Mouse (Mus musculus): Measurements from ENCODE around the gene Serac1.

The Serac1 gene

DNA sequence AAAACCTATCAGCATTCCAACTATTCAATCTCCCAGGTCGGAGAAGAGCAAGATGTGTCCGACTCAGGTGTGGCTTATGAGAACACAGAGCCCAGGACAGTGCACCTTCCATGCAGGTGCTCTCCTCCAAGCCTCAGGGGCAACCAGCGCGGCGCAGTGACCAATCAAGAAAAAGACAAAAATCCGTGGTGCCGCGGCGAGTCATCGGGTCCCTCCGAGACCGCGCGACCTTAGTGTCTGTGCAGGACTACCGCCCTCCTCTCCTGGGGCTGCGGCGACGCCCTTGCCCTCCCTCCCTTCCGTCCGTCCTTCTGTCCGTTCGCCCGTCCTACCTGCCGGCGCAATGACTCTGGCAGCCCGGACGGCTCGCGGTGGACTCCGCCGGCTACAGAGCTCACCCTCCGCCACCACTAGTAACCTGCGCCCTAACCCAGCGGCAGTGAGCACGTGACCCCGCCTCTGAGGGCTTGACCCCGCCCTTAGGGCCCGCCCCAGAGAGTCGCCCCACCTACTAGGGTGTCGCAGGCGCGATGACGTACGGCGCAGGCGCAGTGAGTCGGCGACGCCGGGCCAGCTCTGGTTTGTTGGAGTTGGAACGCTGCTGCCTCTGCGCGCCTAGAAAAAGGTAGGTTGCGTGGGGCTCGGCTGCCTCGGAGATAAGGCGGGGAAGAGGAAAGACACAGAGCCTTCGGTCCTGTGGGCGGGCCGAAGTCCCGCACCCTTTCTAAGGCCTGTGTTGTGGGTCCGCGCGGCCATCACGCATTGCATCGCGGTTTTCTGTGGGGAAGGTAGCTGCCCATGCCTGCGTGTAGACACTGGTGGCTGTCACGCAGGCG, at the start of gene Serac1, which contains the start of gene Gtf2h5:
Gene Serac1, minus strand, starts transcription at position 455 of the 836 bp plus-strand sequence.
Gene Gtf2h5, plus strand, starts transcription at position 500 of the 836 bp plus-strand sequence.
- peak; percentile 98 for DNase-seq

DNA sequence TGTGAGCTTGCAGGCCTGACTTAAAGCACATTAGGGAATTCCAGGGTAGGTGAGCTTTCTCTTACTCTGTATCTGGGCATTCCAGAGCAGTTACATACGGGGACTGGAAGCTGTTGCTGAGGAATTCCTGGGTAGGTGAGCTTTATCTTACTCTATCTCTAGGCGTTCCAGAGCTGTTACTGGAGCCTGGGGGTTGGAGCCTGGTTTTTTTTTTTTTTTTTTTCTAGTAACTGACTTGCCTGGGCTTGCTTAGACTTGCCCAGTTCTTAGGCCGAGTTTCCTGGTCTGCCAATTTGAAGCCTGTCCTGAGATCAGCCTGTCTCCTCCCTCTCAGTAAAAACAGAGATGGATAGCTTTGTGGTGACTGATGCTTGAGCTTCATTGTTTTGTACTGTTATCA, 48.5 kb upstream of the Serac1 start:
- DNase-seq = no peak

DNA sequence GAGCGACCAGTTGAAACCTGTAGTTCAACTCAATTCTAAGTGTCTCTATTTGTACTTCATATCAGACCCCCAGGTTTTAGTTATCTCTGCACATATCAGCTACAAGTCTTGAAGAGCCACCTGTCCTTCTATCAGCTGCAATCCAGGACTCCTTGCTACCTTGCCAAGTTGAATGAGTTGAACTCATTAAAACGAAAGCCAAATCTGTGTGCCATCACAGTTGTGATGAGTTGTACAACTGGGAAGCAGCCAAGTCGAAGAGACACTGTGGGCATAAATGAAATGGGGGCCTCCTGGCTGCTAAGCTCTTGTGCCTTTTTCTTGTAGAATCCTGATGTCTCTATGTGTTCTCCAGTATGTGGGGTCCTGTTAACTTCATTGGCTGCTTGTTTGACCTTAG, 45.9 kb upstream of the Serac1 start:
- DNase-seq = no peak

DNA sequence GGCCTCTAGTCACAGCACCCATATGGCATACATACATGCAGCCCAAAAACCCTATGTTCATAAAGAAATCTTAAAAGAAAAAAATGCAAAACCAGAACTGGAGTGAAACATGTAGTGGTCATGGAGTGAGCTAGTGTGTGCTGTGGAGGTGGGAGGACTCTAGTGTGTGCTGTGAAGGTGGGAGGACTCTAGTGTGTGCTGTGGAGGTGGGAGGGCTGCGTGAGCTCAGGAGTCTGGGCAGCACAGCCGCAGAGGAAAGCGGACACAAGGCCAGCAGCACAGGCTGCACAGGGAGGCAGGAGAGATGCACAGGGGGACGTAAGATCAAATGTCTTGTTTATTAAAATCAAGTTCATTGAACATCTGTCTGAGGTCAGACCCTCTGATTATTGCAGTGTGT, 44.2 kb upstream of the Serac1 start:
- DNase-seq = no peak

DNA sequence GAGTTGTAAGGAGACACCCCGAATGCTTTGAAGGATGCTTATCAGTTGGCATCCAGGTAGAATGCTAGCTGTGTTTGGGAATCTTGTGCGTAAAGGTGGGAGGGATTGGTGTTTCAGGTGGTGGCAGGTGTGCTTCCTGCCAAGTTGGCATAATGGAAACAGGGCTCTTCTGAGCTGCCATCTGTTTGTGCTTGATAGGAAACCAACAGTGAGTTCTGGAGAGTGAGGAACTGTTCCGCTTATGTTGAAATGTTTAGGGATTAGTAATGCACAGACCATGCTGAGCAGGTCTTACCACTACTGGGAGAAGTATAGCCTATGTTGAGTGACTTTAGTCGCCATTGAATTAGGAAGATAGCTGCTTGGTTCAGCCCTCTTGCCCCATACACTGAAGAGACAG, 39.3 kb upstream of the Serac1 start:
- DNase-seq = no peak

DNA sequence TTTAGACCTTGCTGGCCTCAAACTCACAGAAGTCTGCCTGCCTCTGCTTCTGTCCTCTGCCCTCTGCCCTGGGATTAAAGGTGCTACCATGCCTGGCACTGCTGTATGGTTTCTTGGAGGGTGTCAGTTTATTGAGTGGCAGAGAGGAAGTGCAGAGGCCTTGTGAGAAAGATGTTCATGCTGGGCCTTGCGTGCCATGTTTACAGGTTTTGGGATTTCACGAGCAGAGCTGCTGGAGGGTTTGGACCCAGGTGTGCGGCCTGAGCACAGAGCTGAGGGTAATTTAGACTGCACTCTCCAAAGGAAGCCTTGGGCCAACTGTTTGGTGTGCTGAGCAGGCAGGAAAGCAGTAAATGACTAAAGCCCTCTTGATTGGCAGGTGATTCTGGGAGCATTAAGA, 38.4 kb upstream of the Serac1 start:
- DNase-seq = no peak

DNA sequence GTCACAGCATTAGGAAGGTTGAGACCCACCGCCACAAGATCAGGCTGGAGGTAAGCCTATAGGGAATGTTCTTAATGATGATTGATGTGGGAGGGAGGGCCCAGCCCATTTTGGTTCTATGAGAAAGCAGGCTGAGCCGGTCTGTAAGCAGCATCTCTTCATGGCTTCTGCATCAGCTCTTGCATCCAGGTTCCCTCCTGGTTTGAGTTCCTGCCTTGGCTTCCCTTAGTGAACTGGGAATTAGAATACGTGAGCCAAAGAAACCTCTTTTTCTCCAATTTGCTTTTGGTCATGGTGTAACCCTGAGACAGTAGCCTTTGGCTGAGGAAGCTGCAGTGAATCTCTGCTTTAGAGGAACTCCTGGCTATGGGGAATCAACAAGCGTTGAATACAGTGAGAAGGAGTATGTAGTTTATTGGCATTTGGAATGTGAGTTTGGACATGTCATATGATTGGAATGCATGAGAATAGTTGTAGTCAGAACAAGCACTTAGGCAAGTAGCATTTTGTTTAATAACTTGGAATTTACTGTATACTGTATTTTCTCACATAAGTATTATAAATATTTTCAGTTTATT, 37.7 kb upstream of the Serac1 start:
- no peak for DNase-seq

DNA sequence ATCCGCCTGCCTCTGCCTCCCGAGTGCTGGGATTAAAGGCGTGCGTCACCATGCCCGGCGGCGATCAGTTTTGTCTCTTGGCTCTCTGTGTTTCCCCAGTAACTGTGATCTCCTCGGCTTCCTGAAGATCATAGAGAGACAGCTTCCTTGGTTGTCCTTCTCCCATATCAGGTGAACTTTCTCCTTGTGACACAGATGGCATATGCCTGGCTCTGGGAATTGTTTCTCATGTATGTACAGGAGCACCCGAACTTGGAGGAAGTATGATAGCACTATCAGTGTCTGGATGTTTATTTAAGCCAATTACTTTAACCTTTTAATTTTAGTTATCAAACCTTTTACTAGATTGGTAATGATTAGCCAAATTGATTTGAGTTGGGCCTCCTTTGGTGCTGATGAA, 35.5 kb upstream of the Serac1 start:
- no peak for DNase-seq

DNA sequence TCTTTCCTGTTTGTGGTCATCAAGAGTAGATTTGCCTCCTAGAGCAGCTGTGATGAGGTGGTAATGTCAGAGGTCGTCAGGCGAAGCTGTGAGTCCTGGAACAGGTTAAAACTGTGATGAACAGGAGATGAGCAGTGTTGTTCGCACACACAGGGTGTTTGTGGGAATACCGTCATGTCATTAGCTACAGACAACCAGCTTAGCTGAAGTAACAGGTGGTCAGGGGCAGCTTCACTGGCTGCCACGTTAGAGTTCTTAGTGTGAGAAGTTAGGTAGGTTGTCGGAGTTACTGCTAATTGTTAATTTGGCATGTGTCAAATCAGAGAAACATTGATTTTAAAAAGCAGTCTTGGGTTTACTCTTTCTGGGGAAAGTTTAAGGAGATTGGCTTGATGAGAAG, 34.1 kb upstream of the Serac1 start:
- no peak for DNase-seq

DNA sequence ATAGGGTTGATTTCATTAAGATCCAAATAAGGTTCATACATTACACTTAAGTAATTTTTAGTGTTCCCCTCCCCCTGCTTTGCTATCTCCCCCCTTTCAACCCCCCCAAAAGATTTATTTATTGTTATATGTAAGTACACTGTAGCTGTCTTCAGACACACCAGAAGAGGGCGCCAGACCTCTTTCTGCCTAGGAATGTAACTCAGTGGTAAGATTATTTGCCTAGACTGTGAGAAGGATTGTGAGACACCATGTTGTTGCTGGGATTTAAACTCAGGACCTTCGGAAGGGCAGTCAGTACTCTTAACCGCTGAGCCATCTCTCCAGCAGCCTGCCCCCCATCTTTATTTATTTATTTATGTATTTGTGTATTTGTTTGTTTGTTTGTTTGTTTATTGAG, 31.4 kb upstream of the Serac1 start:
- DNase-seq = no peak

DNA sequence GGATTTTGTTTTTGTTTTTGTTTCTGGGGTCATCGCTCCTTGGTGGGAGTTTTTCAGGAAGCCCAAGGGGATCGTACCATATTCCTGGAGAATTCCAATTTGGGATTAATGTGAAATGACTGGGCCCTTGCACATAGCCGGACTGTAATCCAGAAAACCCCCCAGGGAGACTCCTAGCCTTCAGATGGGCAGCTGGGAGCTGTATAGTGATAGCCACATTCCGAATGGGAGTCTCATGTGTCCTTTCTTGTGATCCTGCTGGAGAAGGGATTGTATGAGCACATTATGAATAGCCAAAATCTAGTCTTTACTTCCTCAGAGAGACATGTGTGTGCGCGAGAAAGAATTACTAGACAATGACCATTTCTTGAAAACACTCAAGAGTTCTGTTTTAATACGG, 28.6 kb upstream of the Serac1 start:
- no peak for DNase-seq

DNA sequence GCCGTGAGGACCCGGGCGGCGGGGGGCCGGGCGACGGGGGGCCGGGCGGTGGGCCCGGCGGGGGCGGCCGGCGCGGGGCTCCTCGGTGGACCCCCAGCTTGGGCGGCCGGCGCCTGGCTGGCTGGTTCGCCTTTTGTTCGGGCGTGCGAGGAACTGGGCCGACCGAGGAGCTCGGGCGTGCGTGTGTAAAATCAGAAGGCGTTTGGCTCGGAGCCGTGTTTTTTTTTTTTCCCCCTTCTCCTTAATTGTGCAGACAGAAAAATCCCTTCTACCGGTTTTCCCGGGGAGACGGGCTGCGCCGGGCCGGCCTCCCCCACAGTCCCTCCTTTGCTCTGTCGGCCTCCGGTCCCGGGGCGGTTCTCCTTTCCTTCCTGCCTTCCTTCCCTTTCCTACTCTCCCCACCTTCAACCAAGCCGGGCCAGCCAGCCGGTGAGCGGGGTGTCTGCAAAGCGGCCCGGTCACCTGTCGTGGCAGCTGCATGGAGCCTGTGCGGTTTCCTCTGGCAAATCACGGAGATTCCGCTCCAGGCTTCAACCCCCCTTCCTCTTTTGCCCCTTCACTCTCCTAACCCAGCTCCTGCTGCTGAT, 27.6 kb upstream of the Serac1 start:
- DNase-seq = peak; percentile 58 to 62

DNA sequence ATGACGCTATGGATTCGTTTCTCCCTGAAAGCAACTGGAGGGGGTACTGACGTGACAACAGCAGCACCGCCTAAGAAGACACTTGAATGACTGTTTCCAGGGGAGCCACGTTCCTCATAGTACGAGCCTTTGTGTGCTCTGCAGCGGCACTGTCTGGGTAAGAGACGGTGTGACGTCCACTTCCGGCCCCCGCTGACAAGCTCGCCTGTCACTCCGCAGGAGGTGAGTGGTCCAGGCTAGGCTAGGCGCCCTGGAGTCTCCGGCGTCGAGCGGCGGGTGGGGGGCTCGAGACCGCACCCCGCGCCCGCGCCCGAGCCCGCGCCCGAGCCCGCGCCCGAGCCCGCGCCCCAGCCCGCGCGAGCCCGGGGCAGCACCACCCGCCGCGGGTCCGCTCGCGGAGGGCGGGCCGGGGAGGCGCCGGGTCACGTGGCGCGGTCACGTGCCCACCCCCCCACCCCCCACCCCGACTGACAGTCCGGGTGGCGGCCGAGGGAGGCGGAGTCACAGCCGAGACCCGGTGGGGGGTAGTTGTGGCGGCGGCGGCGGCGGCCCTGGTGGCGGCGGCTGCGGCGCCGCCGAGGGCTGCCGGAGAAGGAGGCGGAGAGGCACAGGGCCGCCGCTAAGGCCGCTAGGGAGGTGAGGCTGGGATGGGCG, 26.9 kb upstream of the Serac1 start, which contains the start of gene Tulp4:
Gene Tulp4, plus strand, starts transcription at position 77 of the 654 bp plus-strand sequence.
- DNase-seq = peak; percentile 87 to 92

DNA sequence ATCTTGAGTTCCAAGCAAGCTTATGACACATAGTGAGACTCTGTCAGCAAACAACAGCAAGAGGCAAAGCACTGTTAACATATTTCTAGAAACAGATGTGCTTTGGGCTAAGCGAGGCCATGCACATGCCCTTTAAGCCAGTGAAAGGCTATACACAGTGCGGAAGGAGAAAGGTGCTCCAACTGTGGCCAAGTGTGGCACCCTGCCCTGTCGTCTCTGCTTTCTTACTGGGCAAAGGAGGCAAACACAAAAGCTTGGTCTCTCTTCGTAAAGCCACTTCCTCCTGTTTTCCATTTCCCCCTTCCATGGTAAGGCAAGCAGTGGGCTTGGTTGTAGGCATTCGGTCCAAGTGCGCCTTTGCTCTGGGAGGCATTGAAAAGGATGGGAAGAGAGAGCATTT, 24.0 kb upstream of the Serac1 start:
- DNase-seq = no peak

DNA sequence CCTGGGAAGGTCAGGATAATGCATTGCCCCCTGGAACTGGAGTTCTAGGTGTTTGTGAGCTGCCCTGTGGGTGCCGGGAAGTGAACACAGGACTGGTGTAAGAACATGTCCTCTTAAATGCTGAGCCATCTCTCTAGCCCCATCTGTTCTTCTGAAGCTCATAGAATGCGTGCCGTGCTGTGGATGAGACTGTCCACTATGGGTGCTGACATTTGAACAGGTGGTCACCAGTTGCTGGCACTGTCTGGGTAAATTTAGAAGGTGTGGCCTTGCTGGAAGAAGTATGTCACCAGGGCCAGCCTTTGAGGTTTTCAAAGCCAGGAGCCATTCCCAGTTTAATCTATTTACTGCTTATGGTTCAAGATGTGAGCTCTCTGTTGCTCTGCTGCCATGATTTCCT, 22.7 kb upstream of the Serac1 start:
- no peak for DNase-seq

DNA sequence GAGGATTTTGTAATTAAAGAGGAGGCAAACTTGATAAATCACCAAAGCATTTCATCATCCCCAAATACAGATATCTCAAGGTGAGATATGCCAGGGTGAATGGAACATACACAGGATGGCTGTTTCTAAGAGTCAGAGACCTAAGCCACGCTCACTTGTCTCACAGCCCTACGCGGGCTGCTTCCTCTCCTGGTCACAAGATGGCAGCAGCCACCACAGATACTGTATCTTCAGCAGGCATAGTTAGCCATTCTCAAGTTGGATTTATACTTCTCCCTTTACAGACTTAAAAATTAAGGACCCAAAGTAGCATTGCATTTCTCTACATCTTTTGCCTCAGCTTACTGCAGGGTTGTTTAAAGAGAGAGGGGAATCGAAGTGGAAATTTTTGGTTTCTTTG, 18.3 kb upstream of the Serac1 start:
- peak; percentile 45 to 67 for DNase-seq

DNA sequence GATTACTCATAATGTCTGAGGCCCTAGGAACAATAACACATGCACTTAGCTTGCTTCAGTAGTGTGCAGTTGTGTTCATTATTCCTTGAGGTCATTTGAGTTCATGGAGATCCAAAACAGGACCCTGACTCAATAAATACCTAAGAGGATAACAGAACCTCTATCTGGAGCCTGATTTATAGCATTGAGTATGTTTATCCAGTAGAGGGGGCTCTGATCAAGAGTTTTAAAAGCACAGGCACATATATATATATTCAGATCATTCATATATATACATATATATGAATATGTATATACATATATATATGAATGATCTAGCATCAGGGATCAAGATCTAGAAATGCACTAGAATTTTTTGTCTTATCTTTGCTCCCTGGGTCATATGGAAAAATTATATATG, 16.0 kb upstream of the Serac1 start:
- DNase-seq = no peak

DNA sequence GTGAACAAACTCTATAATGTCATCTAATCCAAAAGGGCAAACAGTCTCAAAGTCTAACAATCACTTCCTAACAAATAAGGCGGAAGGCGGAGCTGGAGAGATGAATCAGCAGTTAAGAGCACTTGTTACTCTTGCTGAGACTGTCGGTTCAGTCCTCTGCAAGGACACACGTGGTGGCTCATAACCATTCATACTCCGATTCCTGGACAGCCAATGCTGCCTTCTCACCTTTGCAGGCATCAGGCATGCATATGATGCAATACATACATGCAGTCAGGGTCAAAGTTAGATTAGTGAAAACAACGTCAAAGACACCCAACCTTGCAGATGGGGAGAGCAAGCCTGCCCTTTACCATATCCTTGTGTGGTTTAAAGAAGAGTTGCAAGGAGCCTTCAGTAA, 12.1 kb upstream of the Serac1 start:
- no peak for DNase-seq

DNA sequence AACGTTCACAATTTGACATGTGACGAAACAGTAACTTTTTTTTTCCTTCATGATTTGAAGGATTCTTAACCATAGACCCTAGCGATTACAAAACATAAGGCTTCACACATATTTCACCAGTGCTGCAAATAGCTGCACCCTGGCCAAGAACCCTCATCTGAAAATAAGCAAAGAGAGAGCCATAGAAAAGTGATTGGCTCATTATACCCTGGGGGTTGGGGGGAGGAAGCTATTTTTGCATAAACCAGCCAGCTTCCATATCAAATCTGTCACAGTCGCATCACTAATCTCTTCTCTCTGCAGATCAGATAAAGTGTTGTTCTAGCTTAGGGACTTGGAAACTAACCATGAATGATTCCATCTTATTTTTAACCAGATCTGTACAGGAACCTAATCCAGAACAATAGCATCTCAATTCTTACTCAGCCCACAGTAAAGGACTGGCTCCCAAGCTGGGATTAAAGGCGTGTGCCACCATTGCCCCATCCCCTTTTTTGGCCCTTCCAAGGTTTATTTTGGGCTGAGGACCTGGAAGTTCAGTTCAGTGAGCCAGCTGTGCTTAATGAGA, 3.9 kb upstream of the Serac1 start:
- DNase-seq = peak in 1 of 2 experiments; percentile 27

DNA sequence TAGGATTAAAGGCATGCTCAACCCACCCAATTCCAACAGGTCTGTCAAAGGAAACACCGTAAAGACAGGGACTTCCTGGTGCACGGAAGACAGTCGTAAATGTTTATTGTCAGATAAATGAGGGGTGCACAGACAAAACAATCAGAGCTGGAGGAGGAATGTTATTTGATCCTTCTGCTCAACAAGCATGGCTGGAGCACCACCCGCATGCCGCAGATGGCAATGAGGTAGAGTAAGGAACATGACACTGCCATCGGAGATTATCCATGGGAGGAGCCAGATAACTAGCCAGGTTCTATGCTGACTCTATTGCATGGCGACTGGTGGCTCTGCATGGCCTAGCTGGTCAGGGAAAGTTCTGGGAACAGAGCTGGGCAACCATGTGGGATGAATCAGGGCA, 6.1 kb downstream of the Serac1 start:
- DNase-seq = no peak

DNA sequence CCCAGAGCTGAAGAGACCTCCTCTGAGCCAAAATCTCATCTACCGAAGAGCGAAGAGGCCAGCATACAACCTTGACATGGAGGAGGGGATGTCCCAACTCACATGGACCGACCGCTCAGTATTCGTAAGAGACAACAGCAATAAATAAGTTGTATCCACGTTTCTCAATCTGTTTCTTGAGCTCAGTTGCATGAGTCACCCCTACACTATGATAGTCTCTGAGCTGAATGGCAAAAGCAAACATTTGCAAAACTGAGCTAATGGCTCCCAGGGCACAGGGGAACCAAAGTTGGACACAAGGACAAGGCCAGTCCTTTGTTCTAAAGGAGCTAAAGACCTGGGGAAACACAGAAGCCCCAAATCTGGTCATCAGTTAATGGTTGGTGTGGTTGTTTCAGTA, 9.7 kb downstream of the Serac1 start:
- DNase-seq = no peak

DNA sequence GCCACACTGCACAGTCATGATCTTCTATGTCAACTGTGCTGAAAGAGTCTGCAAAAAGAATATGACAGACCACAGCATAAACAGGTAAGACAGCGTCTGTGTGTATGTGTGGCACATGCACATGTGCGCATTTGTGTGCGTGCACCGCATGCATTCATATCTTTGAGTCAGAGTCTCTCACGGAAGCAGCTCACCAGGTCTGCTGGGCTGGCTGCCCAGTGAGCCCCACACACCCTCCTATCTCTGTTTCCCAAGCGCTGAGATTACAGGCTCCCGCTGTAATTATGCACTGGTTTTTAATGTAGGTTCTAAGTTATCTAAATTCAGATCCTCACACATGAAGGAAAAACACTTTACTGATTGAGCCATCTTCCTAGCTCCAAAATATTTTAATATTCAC, 11.9 kb downstream of the Serac1 start:
- no peak for DNase-seq

DNA sequence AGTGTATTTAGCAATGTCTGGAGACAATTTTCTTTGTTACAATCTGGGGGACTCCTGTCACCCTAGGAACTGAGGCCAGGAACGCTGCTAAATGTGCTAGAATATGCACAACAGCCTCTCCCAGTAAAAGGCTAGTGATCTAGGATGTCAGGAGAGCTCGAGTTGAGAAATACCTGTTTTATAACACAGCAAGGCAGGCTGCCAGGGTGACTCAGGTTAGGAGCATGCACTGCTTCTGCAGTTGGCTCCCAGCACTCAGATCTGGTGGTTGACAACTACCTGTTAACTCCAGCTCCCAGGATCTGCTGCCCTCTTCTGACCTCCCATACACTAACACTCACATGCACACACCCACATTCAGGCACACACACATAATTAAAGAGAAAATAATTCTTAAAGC, 13.5 kb downstream of the Serac1 start:
- DNase-seq = peak in 1 of 2 experiments; percentile 11

Data from lung, postnatal 4 days (tissue).